Mouse (Mus musculus) layer of hippocampus, postnatal 25 days (tissue): ENCODE results near the gene Olfr523. TPM values are rescaled to one million over a fixed set of nuclear protein-coding genes. Genes with fewer than 3 reads are reported as not detected.
"Not testable (repeated sequence)": the region's sequence is repeated elsewhere in the genome, so short reads cannot be mapped to it uniquely, and the experiment has no call there.

Source experiments
- DNase-seq, 2 experiments: peaks; one replicate each; pipeline ENCODE4 v3.0.0; 2022; ENCODE audit warnings: mixed read lengths in 2 of 2, low spot score in 1 of 2; ENCODE audit errors: extremely low spot score in 1 of 2
- total RNA-seq, 2 experiments: library from RNA; stranded (reverse); gene quantifications; 2 replicates each; pipeline ENCODE4 v1.2.3; 2021

Gene Olfr523
- under 1 TPM in 1 of 2 experiments, not detected in 1; 0.25 TPM for total RNA-seq

DNA sequence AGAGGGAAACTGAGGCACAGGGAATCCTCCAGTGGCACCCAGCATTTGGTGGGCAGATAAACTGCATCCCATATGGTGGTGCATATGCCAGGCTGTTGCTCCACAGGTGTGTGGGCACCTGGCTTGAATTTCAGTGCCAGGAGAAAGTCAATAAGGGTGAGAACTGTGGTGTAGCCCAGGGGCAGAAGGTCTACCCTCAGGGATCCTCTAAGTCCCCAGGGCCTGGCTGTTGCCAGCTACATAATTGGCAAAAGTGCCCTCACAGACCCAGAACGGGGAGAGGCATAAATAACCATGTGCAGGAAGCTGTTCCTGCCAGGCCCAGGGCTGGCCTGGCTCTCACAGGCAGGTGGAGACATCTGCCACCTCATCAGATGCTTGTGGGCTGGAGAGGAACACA is at the start of gene Olfr523:
Gene Olfr523, plus strand, starts transcription at position 282 of the 400 bp plus-strand sequence.
- no peak for DNase-seq

DNA sequence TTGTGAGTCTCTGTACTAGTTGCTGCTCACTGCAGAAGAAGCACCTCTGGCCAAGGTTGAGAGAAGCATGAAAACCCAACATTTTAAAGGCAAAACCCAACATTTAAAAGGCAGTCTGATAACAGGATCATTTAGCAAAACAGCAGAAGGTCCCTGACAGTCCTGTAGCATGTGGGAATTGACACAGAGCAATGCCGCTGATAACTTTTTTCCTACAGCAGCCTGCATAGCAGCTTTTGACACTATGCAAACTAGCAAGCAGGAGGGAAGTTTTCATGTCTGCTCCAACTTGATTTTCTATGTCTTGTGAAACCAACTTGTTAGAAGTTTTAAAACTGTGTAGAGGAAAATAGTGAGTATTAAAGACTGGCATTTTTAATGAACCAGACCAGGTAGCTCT is 48.6 kb upstream of the Olfr523 start:
- no peak for DNase-seq

GRCm38 (mm10) chr7:140125278-140126021 is 47.6 kb upstream of the Olfr523 start:
- DNase-seq, result peak; percentile 60 to 71

GRCm38 (mm10) chr7:140126022-140126350 is 47.0 kb upstream of the Olfr523 start:
- no peak for DNase-seq

DNA sequence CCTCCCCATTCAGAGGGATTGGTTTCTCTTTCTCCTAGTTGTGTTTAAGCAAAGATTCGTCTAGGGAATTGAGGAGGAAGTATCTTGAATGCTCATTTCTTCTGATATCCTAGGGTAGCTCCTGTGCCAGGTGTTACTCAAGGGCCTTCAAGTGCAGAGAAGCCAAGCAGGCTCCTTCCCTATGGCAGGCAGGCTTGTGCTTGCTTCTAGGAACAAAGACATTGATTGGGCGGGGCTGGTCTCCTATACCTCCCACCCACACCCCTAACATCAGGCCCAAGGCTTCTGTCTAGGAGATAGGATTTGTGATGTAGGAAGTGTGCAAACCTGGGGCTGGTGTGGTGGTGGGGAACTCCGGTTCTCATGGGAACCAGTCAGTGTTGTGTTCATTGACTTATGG is 46.1 kb upstream of the Olfr523 start:
- no peak for DNase-seq

- no peak for DNase-seq
Measured at GRCm38 (mm10) chr7:140127911-140128310, 45.1 kb upstream of the Olfr523 start.

DNA sequence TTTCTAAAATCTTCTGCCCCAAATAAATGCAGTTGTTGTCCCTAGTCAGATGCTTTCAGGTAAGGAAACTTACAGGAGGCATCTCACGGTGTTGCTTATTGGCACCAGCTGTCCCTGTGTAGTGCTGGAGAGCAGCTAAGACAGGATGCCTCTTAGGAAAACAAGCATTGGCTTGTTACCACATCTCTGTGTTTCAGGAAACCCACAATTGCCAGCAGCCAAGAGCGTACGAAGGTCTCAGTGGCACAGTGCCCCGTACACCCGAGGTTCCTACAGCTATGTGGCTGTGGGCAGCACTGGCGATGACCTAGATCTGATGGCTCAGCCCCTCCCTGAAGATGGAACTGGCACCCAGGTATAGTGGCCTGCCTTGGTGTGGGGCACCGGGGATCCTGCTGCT is 40.8 kb upstream of the Olfr523 start:
- not testable (repeated sequence) for DNase-seq

GRCm38 (mm10) chr7:140134033-140134432 is 39.0 kb upstream of the Olfr523 start:
- not testable (repeated sequence) for DNase-seq

DNA sequence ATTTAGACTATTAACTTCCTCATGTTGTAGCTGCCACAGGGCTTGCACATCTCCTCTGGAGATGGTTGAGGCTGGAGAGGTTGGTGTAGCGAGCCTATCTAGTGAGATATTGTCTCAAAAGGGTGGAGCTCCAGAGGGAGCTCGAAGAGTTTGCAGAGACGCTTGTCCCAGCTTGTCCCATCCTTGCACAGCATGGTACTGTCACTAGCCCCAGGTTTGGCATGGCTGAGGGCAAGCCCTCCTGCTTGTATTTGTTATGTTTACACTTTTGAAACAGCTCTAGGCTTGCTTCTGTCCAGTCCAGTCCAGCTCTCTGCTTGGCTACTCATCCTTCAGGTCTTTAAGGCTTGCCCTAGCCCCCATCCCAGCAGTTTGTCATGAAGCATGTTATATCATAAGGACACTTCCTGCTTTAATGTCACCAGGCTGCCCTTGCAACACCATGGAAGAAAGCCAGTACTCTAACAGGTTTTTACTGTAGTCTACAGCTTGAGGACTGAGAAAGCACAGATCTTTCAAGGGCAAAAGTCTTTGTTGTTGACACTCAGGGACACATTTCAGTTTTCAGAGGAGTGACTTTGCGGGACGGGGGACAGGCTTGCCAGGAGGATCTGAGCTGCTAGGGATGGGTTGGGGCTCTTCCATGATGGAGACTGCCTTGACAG is 37.8 kb upstream of the Olfr523 start:
- no peak for DNase-seq

DNA sequence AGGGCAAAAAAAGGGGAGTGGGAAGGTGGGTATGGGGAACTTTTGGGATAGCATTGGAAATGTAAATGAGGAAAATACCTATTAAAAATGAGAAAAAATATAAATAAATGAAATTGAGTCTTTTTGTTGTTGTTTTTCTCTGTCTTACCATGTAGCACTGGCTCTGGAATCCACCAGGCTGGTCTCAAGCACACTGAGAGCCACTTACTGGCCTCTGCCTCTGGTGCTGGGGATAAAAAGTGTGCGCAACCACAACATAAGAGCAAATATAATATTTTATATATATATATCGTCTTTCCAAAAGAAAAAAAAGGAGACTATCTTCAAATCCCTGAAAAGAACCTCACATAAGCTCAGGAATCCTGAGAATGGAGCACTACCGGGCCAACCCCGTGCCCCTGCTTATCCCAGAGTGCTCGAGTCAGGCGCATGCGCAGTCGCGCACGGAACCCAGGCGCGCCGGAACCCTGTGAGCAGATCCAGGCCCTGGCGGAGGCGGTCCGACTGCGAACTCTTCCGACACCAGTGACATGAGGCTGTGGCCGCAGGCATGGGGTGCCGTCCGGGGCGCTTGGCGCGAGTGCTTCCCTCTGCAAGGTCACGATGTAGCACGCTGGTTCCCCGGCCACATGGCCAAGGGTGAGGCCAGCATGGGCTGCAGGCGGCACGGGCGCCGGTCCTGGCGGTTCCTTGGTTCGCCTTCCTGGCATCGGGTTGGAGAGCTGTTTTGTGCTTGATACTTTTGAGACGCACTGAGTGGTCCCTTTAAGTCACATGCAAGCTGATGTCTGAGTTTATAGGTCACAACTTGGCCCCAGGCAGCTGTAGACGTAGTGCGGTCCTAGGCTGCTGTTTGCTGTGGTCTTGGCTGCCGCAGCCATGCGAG is 35.6 kb upstream of the Olfr523 start, which contains the start of gene Mtg1:
Gene Mtg1, plus strand, starts transcription at position 430 of the 886 bp plus-strand sequence.
- DNase-seq, result peak; percentile 98 to 99

DNA sequence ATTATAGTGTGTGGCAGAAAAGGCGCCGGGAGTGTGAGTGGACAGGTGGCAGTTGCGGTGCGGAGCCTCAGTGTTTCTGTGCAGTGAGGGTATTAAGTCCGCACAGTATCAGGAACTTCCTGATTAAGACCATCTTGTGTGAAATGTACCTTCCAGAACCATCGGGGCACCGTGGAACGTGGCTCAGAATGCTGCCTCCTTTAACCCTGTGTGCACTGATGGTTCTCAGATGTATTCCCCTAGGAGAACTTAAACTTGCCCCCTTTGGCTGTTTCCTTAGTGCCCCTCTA is 35.1 kb upstream of the Olfr523 start:
- no peak for DNase-seq

GRCm38 (mm10) chr7:140141350-140141749 is 31.7 kb upstream of the Olfr523 start:
- peak in 1 of 2 experiments; percentile 59 for DNase-seq

- no peak for DNase-seq
Measured at GRCm38 (mm10) chr7:140144550-140144949, 28.5 kb upstream of the Olfr523 start.

DNA sequence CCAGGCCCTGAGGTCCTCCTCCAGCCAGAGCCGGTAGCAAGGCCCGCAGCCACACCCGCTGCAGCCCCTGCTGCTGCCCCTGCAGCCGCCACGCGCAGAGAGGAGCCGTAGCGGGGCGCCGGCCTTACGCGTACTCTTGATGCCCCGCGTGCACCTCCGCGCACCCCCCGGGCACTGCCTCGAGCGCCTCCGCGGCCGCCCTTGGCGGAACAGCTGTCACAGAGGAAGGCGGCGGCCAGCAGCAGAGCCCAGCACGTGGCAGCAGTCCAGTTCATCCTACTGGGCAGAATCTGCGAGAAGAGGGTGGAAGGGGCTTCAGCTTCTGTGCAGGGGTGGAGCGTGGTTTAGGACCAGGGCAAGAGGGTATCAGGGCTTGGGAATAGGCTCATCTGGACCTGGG is 19.6 kb upstream of the Olfr523 start:
- DNase-seq, result peak; percentile 47 to 52

DNA sequence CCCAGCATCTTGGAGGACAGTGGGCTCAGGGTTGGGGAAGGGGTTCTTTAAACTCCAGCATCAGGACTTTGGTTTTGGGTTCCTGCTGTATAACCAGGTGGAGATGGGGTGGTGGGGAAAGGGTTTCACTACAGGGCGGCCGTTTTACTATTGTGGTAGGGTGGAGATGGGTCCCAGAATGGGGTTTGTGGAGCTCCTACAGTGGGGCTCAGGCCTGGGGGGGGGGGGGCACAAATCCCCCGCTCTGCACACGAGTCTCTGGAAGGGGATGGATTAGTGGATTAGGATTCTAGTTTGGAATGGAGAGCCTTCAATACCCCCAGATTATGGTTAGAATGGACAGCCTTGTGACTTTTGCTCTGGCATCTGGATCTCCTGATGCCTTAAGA is 19.2 kb upstream of the Olfr523 start:
- DNase-seq, result no peak

DNA sequence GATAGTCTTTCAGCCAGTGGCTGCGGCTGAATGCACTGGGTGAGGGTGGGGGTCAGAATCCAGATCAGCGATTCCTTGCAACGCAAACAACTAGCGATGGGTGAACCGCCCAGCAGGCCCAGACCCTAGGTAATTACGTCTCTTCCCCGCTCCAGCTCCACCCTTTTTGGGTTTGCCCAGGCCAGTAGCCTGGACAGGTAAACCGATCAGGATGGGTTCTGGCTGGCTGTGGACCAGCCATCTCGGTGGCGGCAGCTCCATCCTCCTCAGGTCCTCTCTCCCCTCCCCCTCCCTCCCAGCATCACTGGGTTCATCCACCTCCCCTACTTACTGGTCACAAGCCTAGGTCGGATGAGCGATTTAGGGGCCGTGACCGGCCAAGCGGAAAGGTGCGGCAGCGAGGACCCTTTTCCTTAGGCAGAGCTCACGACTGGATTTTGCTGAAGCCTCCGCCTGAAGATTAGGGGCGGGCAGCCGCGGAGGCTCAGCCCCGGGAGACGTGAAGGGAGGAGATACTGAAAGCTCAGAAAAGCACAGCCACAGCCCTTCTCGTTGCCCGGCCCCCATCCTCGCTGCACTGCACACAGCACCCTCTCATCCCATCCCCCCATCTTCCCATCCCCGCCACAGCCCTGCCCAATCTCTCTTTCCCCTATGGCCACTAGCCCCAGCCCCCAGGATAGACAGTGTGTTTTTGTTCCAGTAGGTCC is 18.6 kb upstream of the Olfr523 start, which contains the start of gene Sprn:
Gene Sprn, minus strand, starts transcription at position 660 of the 710 bp plus-strand sequence.
- DNase-seq, result peak; percentile 61

- DNase-seq, result no peak
Measured at GRCm38 (mm10) chr7:140160363-140160762, 12.7 kb upstream of the Olfr523 start.

DNA sequence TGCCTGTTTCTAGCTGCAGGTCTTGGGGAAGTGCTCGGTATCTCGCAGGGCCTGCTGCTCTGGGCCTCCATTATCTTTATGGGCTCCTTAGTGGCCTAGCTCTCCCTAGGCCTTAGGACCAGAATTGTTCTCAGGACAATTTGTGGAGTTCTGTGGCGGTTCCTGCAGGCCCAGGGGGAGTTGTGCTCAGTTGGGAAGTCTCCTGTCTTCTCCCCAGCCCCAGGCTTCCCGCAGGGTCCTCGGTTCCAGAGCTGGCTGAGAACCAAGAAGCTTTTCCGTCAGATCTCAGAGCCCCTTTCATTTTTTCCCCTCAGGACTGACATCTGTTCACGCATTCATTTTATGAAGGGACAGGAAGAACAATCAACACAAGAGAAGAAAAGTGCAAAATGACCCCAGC is 8.4 kb upstream of the Olfr523 start, which contains the start of gene Olfr522:
Gene Olfr522, minus strand, starts transcription at position 101 of the 400 bp plus-strand sequence.
- DNase-seq, result no peak

DNA sequence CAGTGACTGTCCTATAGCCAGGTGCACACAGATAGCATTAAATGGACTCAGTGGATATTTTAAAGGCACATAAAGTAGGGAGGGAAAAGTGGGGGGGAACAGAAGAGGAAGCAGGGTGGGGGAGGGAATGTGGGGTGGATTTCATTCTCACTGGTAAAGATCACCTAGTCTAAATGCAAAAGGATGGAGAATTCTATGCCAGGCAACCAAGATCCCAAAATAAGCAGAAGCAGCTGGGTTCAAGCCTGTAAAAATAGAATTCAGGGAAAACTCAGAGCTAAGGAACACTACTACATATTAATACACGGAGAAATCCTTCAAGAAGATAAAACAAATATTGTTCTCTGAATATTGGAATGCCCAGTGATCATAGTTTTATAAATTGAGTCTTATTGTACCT is 5.1 kb upstream of the Olfr523 start:
- no peak for DNase-seq

DNA sequence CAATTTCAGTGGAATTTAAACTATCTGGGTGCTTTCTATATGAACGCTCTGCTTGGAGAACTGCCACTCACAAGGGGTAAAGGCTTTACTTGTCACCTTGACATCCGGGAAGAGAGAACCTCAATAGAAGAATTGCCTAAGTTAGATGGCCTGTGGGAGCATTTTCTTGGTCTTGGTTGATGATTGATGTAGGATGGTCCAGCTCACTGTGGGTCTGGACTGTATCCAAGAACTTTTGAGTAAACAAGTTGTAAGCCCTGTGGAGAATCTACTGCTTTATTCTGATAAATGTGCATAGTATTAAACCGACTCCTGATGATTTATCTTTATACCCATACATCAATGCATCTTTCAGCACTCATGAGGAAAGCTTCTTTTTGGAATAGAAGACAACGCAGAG is 3.6 kb upstream of the Olfr523 start:
- no peak for DNase-seq
